Mouse (Mus musculus): ENCODE measurements around the gene 1700018B08Rik. TPM values are rescaled to one million over a fixed set of nuclear protein-coding genes. Genes with fewer than 3 reads are reported as not detected.

The 1700018B08Rik gene
- not detected for total RNA-seq (2021)
- long read RNA-seq, experiment 1 = 0 reads
- long read RNA-seq, experiment 2 = 0 reads

GRCm38 (mm10) chr8:121544276-121544785 is at the start of gene 1700018B08Rik:
TSS of gene 1700018B08Rik (minus strand) at chr8:121544320.
- no peak for DNase-seq (ENCODE audit: low spot score in 2 of 2)

DNA sequence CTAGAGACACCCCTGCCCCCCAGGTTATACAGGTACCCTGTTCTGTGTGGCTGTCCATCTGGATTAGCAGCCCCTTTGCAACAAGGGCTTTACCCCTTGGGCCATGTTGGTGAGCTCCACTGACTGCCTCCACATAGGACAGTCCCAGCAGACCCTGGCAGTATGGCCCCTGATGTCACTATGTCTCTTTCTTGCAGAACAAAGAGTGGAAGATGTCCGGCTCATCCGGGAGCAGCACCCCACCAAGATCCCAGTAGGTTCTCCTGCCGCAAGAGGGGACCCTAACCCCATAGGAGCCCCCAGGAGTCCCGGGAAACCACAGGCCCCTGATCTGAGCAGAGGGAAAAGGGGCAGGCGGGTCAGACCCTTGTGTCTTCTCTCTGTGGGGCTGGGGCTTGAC is 49.2 kb upstream of the 1700018B08Rik start:
- DNase-seq (ENCODE audit: low spot score in 2 of 2) = no peak

GRCm38 (mm10) chr8:121591178-121592066 is 47.3 kb upstream of the 1700018B08Rik start:
- no peak for DNase-seq (ENCODE audit: low spot score in 2 of 2)

- peak; percentile 94 to 96 for DNase-seq (ENCODE audit: low spot score in 2 of 2)
Observed at GRCm38 (mm10) chr8:121590203-121591177, 46.4 kb upstream of the 1700018B08Rik start, which contains the start of gene Map1lc3b. TSS of gene Map1lc3b (plus strand) at chr8:121590361.

- no peak for DNase-seq (ENCODE audit: low spot score in 2 of 2)
Observed at GRCm38 (mm10) chr8:121589205-121589726, 45.1 kb upstream of the 1700018B08Rik start.

DNA sequence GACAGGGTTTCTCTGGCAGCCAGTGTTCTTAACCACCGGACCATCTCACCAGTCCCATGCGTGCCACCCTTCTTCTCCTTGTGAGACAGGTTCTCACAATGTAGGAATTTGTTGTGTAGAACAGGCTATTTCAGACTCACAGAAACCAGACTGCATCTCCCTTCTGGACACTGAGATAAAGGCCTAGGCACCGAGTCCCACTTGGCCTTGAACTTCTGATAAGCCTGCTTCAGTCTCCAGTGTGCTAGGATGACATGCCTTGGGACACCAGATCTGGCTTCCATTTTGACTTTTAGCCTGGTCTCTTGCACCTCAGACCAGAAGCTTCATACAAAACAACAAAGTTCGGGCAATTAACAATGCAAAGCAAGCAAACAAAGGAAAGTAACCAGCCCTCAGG is 44.6 kb upstream of the 1700018B08Rik start:
- DNase-seq (ENCODE audit: low spot score in 2 of 2) = no peak

- peak; percentile 98 to 100 for DNase-seq (ENCODE audit: low spot score in 2 of 2)
Observed at GRCm38 (mm10) chr8:121585159-121585825, 41.2 kb upstream of the 1700018B08Rik start.

DNA sequence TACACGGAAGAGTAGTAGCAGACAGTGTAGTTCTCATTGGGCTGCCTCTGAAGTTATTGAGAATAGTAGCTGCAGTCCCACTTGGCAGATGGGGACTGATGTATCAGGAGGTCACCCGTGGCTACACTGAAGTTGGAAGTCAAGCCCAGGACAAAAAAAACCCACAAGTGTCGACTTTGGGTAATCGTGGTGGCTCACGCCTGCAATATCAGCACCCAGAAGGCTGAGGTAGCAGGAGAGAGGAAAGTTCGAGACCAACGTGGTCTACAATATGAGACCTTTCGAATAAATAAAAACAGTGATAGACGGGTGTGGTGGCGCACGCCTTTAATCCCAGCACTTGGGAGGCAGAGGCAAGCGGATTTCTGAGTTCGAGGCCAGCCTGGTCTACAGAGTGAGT is 40.6 kb upstream of the 1700018B08Rik start:
- no peak for DNase-seq (ENCODE audit: low spot score in 2 of 2)

DNA sequence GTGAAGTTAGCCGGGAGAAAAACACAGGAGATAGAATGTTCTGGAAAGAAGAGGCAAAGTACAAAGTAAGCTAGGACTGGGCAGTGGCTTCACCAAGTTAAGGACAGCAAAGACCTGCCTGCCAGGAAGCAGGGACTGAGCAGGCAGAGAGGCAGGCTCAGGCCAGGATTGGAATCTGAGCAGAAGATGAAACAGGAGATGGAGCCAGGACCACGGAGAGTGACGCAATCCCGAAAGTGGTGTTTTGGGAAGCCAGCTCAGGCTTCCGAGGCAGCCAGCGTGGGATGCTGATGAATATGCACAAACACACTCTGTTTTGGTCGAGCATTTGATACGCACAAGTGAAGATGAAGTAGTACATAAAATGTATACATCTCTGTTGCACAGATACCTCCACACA is 39.5 kb upstream of the 1700018B08Rik start:
- no peak for DNase-seq (ENCODE audit: low spot score in 2 of 2)

DNA sequence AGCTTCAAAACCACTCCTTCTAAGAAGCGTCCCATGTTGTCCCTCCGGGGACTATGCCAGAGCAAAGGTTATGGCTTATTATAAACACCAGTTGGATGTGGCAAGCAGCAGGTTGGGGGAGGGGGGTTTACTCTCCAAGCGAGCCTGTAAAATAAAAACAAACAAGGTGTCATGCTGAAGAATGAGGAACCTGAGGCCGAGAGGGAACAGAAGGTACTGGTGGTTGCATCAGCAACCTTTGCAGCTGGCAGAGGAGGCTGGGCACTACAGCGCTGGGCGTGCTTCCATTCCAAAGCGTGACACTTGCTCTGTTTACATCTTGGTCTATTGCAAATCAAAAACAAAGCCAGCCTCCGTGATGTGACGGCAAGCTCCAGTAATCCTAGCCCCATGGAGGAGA is 36.3 kb upstream of the 1700018B08Rik start:
- no peak for DNase-seq (ENCODE audit: low spot score in 2 of 2)

DNA sequence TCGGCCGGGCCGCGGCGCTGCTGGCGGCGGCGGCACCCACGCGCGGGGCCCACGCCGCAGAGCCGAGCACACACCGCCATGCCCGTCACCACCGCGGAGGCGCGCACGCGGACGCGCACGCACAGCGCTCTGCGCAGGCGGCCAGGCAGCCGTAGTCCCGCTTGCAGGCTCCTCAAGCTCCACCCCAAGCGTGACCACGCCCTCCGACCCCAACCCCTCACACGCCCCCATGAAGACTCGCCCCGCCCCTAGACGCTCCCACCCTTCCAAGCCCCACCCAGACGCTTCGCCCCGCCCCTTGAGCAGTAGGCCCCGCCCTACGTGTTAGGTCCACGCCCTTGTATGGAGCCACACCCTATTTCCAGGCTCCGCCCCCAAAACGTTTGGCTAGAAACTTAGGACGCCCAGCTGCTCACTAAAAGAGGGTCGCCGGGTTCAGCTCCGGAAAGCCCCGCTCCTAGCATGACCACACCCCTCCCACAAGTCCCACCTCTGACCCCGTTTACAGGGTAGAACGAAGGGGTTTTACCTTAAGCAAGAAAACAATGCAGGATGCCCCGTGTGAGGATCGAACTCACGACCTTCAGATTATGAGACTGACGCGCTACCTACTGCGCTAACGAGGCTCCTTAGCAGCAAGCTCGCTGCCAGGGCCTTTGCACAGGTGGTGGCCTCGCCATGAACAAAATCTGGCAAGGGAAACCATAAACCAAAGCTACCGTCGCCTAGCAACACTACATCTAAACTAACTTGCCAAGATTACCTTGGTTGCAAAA is 34.7 kb upstream of the 1700018B08Rik start, which contains the start of gene Fbxo31:
TSS of gene Fbxo31 (minus strand) at position 131 of the 776 bp plus-strand sequence.
- peak; percentile 88 to 97 for DNase-seq (ENCODE audit: low spot score in 2 of 2)

- DNase-seq (ENCODE audit: low spot score in 2 of 2) = no peak
Observed at GRCm38 (mm10) chr8:121577751-121578675, 33.9 kb upstream of the 1700018B08Rik start.

DNA sequence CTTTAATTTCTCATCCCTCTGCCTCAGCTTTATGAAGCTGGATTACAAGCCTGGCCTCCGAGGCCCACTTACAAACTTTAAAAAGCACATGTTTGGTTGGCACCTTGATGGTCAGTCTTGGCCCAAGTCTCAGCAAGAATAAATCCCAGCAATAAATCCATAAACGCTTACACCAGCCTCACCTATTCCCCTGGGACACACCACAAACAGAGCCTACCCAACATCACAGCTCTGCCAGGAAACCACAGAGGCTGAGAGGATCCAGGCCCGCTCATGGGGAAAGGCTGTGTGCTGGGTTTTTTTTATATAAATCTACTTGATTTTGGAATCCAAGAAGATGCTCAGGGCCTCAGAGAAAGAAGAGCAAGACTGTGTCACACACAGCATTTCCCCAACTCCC is 31.5 kb upstream of the 1700018B08Rik start:
- no peak for DNase-seq (ENCODE audit: low spot score in 2 of 2)

GRCm38 (mm10) chr8:121573275-121573674 is 29.2 kb upstream of the 1700018B08Rik start:
- peak in 1 of 2 experiments; percentile 69 for DNase-seq (ENCODE audit: low spot score in 2 of 2)

GRCm38 (mm10) chr8:121572121-121572520 is 28.0 kb upstream of the 1700018B08Rik start:
- no peak for DNase-seq (ENCODE audit: low spot score in 2 of 2)

DNA sequence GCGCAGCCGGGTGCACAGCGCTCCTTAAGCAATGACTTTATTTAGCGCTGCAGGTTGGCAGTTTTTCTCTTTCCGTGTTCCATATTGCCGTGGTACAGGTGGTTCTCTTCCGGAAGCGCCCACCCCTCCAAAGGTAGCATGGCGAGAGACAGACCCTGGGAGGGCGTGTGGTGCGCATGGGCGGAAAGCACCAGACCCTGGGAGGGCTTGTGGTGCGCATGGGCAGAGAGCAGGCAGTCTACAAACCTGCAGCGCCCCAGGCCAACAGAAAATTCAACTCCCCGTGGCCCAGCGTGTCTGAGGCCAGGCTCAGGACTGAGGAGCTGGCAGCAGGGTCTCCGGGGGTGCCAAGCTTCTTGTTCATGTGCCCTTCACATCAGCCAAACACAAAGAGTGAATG is 26.7 kb upstream of the 1700018B08Rik start:
- DNase-seq (ENCODE audit: low spot score in 2 of 2) = no peak

- DNase-seq (ENCODE audit: low spot score in 2 of 2) = no peak
Observed at GRCm38 (mm10) chr8:121570335-121570734, 26.2 kb upstream of the 1700018B08Rik start.

DNA sequence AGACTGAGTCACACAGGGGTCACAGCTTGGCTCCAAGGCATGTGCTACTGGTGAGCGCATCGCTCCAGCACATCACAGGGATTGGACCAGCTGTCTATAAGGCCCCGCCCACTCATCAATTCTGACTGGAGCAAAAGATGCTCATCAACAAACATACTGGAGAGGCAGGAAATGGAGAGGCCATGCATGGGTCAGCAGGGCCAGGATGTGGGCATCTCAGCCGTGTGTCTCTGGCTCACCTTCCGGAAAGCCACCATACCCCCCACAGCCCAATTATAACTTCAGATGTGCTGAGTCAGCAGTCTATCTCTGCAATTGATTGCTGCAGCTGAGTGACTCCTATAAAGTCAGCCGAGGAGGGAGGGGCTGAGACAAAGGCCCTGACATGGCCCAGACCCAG is 24.2 kb upstream of the 1700018B08Rik start:
- DNase-seq (ENCODE audit: low spot score in 2 of 2) = no peak

Data from gastrocnemius, postnatal 4 days (tissue).